Mouse (Mus musculus) kidney, adult 2 months (tissue): ENCODE results near the gene Tekt3. TPM values are rescaled to one million over a fixed set of nuclear protein-coding genes. Genes with fewer than 3 reads are reported as not detected.

ENCODE experiments used
- DNase-seq: peaks from one replicate; pipeline ENCODE4 v3.0.0; 2021
- H3K27ac ChIP-seq: fragments of 200-500 bp; 2 replicates; pipeline ENCODE4 v1.5.1; 2012; ENCODE audit warnings: low read depth, low read length, control low read depth, inconsistent platforms; ENCODE audit not compliant: insufficient read depth
- H3K27me3 ChIP-seq: fragments of 200-500 bp; replicated peaks from 2 replicates; pipeline ENCODE4 v1.6.1; 2012; ENCODE audit warnings: mild to moderate bottlenecking, moderate library complexity, low read length, inconsistent platforms; ENCODE audit not compliant: control insufficient read depth, insufficient read depth
- H3K36me3 ChIP-seq: fragments of 200-500 bp; 2 replicates; pipeline ENCODE4 v1.6.1; 2012; ENCODE audit warnings: mild to moderate bottlenecking, moderate library complexity, low read length, inconsistent platforms; ENCODE audit not compliant: control insufficient read depth, insufficient read depth
- H3K4me1 ChIP-seq: fragments of 200-500 bp; 2 replicates; pipeline ENCODE4 v1.6.1; 2011; ENCODE audit warnings: low read length; ENCODE audit not compliant: control insufficient read depth, insufficient read depth
- H3K4me3 ChIP-seq: fragments of 200-500 bp; 2 replicates; pipeline ENCODE4 v1.5.1; 2011; ENCODE audit warnings: mild to moderate bottlenecking, low read depth, low read length, control low read depth; ENCODE audit not compliant: insufficient read depth
- CTCF ChIP-seq: fragments of 200-500 bp; conservative IDR thresholded peaks from 2 replicates; pipeline ENCODE4 v1.5.1; 2011; ENCODE audit warnings: low read depth, mild to moderate bottlenecking, control low read depth, low read length, moderate library complexity, mixed read lengths; ENCODE audit not compliant: insufficient read depth, insufficient read length
- POLR2A ChIP-seq: fragments of 200-500 bp; IDR thresholded peaks from one replicate; pipeline ENCODE4 v1.6.1; 2011; ENCODE audit warnings: low read depth, low read length, control low read depth
- WGBS: fragments of 180-500 bp; shearing (Covaris S2); methylation state at CpG from one replicate; pipeline ENCODE4 v1.1.7; 2018; 5-methylcytosine and 5-hydroxymethylcytosine counted together
- polyA plus RNA-seq: library from polyadenylated mRNA; depleted of rRNA; stranded (reverse); fragments of >200 nt; gene quantifications from 2 replicates; pipeline ENCODE4 v1.2.3, GENCODE M21; 2012

Tekt3 gene
- polyA plus RNA-seq, 1 experiment, result not detected

GRCm38 (mm10) chr11:63059911-63060310, 1.5 kb upstream of the Tekt3 start:
- H3K4me1 ChIP-seq, result no peaks in the 10 kb centered on the region
- DNase-seq, result no peak
- no peak overlapping the region for H3K4me3 ChIP-seq
- 84% methylated on average over 1 of the region's 1 CpGs for WGBS
- TF ChIP-seq CTCF, result no peak
- no peak for TF ChIP-seq POLR2A
- no peaks in the 10 kb centered on the region for H3K36me3 ChIP-seq
- H3K27ac ChIP-seq, result no peak overlapping the region
- H3K27me3 ChIP-seq, result no peaks in the 10 kb centered on the region

GRCm38 (mm10) chr11:63066526-63066925, 5.1 kb downstream of the Tekt3 start:
- DNase-seq, result no peak
- H3K27ac ChIP-seq, result no peak overlapping the region
- H3K27me3 ChIP-seq, result no peaks in the 10 kb centered on the region
- H3K4me1 ChIP-seq, result no peaks in the 10 kb centered on the region
- H3K36me3 ChIP-seq, result no peaks in the 10 kb centered on the region
- TF ChIP-seq CTCF (no peak), POLR2A (no peak)
- WGBS, result 38% methylated on average over 1 of the region's 1 CpGs
- H3K4me3 ChIP-seq, result no peak overlapping the region

- 94% methylated on average over 17 of the region's 17 CpGs for WGBS
- Histone ChIP-seq H3K4me3 (no peak overlapping the region), H3K27ac (no peak overlapping the region), H3K4me1 (no peaks in the 10 kb centered on the region), H3K36me3 (no peaks in the 10 kb centered on the region), H3K27me3 (no peaks in the 10 kb centered on the region)
- TF ChIP-seq CTCF (no peak), POLR2A (no peak)
- DNase-seq, result no peak
Measured at GRCm38 (mm10) chr11:63070081-63070480, 8.6 kb downstream of the Tekt3 start.

DNA sequence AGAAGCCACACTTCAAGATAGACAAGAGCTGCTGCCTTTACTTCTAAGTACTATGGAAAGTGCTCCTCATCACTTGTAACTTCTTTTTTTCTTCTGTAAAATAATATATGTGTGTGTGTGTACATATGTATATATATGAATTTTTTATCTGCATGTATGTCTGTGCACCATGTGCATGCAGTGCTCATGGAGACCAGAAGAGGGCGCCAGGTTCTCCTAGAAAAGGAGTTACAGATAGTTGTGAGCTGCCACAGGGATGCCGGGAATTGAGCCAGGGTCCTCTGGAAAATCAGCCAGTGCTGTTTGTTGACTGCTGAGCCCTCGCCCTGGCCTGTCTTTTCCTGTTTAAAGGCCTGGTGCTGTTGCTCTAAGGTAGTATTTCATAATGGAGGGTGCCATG, 23.1 kb downstream of the Tekt3 start:
- Histone ChIP-seq H3K27ac (no peak overlapping the region), H3K4me3 (no peak overlapping the region), H3K4me1 (no peaks in the 10 kb centered on the region), H3K36me3 (no peaks in the 10 kb centered on the region), H3K27me3 (no peaks in the 10 kb centered on the region)
- TF ChIP-seq POLR2A (no peak), CTCF (no peak)
- WGBS, result 84% methylated on average over 3 of the region's 3 CpGs
- no peak for DNase-seq

DNA sequence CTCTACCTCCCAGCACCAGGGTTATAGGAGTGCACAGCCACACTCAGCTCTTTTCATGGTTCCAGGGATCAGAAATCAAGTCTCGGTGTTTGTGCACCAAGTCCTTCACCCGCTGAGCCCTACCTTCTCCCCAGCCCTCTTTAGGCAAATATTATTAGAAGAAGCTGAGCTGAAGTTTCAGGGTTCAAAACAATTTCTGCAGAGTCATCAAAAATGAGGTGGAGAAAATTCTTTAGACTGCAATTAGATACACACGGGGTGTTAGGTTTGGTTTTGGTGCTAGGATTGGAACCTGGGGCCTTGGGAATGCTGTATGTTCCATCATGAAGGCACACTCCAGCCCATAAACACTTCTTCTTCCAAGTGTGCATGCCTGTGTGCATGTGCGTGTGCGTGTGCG, 27.2 kb downstream of the Tekt3 start:
- WGBS, result 82% methylated on average over 6 of the region's 6 CpGs
- no peaks in the 10 kb centered on the region for H3K4me1 ChIP-seq
- H3K27me3 ChIP-seq, result no peaks in the 10 kb centered on the region
- no peaks in the 10 kb centered on the region for H3K36me3 ChIP-seq
- H3K27ac ChIP-seq, result no peak overlapping the region
- TF ChIP-seq CTCF (no peak), POLR2A (no peak)
- no peak for DNase-seq
- no peak overlapping the region for H3K4me3 ChIP-seq

DNA sequence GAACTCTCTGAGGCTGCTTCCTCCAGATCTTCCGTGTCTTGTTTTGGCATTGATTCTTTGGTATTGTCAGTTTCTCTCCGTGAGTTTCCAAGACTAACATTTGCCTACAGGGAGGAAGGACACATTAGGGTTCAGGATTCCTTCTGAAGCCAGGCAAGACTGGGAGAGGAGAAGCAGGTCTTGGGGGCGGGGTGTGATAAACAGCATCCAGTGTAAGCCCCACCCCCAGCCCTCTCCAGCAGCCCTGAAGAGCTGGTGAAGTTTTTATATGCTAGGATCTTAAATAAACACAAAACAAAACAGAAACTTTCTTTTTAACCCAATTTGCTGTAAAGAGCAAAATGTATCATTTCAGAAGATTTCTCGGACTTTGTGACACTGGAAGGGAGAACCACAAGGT, 28.8 kb downstream of the Tekt3 start:
- Histone ChIP-seq H3K27ac (no peak overlapping the region), H3K27me3 (no peaks in the 10 kb centered on the region), H3K4me1 (no peaks in the 10 kb centered on the region), H3K4me3 (no peak overlapping the region), H3K36me3 (no peaks in the 10 kb centered on the region)
- TF ChIP-seq CTCF, result no peak
- no peak for TF ChIP-seq POLR2A
- WGBS, result 47% methylated on average over 4 of the region's 4 CpGs
- no peak for DNase-seq

GRCm38 (mm10) chr11:63090986-63091385, 29.5 kb downstream of the Tekt3 start:
- H3K4me1 ChIP-seq, result no peaks in the 10 kb centered on the region
- H3K4me3 ChIP-seq, result no peak overlapping the region
- 89% methylated on average over 6 of the region's 6 CpGs for WGBS
- DNase-seq, result no peak
- no peak for TF ChIP-seq CTCF
- TF ChIP-seq POLR2A, result no peak
- no peaks in the 10 kb centered on the region for H3K27me3 ChIP-seq
- no peaks in the 10 kb centered on the region for H3K36me3 ChIP-seq
- H3K27ac ChIP-seq, result no peak overlapping the region

DNA sequence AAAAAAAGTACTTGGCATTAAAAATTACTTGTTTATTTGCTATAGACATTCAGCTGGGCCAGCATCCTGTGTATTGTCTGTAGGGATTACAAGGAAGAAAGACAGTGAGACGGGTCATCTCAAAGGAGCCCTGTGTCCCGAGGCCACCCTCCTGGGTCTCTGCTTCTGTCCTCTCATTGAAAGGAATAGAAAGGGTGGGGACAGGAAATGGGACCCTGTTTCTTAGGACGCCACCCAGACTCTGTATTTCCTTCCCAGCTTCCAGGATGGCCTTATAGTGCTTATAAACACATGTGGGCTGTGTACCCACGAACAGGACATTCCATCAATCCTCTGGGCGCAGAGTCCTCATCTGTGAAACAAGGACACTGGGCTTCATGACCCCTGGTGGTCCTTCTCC, 30.8 kb downstream of the Tekt3 start:
- Histone ChIP-seq H3K27ac (no peak overlapping the region), H3K4me3 (no peak overlapping the region), H3K27me3 (no peaks in the 10 kb centered on the region), H3K4me1 (no peaks in the 10 kb centered on the region), H3K36me3 (no peaks in the 10 kb centered on the region)
- DNase-seq, result no peak
- WGBS, result 63% methylated on average over 5 of the region's 5 CpGs
- TF ChIP-seq CTCF, result no peak
- TF ChIP-seq POLR2A, result no peak
